Mouse (Mus musculus): ENCODE measurements at regions not wholly inside any gene's neighbourhood (a gene's known extent, or its start where the extent isn't known, plus 50 kb on each side); places are given as distances from the start of the nearest gene placed in this dataset.

GRCm38 (mm10) chr17:79781733-79782663, 67.1 kb upstream of the Cyp1b1 start:
- Histone ChIP-seq H3K27ac (replicated peaks; ENCODE audit: insufficient read depth, low read depth, low read length) (no peak overlapping the region), H3K27me3 (ENCODE audit: control insufficient read depth, insufficient read depth, low read length) (no peaks in the 10 kb centered on the region), H3K36me3 (ENCODE audit: control insufficient read depth, insufficient read depth, low read length) (no peaks in the 10 kb centered on the region), H3K79me2 (ENCODE audit: control insufficient read depth, insufficient read depth, low read length) (no peaks in the 10 kb centered on the region), H3K4me3 (ENCODE audit: insufficient read depth, low read depth, low read length) (no peak overlapping the region), H3K9ac (ENCODE audit: low read depth, low read length) (no peak overlapping the region), H3K4me1 (ENCODE audit: control insufficient read depth, insufficient read depth, low read length) (no peaks in the 10 kb centered on the region)
- TF ChIP-seq CTCF (IDR thresholded peaks at IDR 0.05; ENCODE audit: low read depth, low read length) (no peak), POLR2A (IDR thresholded peaks at IDR 0.05; ENCODE audit: extremely low read depth, insufficient read depth, low read length) (no peak)
- peak; percentile 4 for DNase-seq (ENCODE audit: extremely low read depth, low read depth, low spot score)
- 86% methylated on average over 13 of the region's 13 CpGs for WGBS

GRCm38 (mm10) chr17:79781262-79781661, 66.4 kb upstream of the Cyp1b1 start:
- Histone ChIP-seq H3K4me3 (ENCODE audit: insufficient read depth, low read depth, low read length) (no peak overlapping the region), H3K79me2 (ENCODE audit: control insufficient read depth, insufficient read depth, low read length) (no peaks in the 10 kb centered on the region), H3K9ac (ENCODE audit: low read depth, low read length) (no peak overlapping the region), H3K4me1 (ENCODE audit: control insufficient read depth, insufficient read depth, low read length) (no peaks in the 10 kb centered on the region), H3K27ac (replicated peaks; ENCODE audit: insufficient read depth, low read depth, low read length) (no peak overlapping the region), H3K27me3 (ENCODE audit: control insufficient read depth, insufficient read depth, low read length) (no peaks in the 10 kb centered on the region), H3K36me3 (ENCODE audit: control insufficient read depth, insufficient read depth, low read length) (no peaks in the 10 kb centered on the region)
- WGBS: 83% methylated on average over 2 of the region's 2 CpGs
- TF ChIP-seq CTCF (IDR thresholded peaks at IDR 0.05; ENCODE audit: low read depth, low read length): no peak
- no peak for TF ChIP-seq POLR2A (IDR thresholded peaks at IDR 0.05; ENCODE audit: extremely low read depth, insufficient read depth, low read length)
- DNase-seq (ENCODE audit: extremely low read depth, low read depth, low spot score): no peak

- no peak overlapping the region for H3K27ac ChIP-seq (replicated peaks; ENCODE audit: insufficient read depth, low read depth, low read length)
- WGBS: 83% methylated on average over 8 of the region's 8 CpGs
- H3K9ac ChIP-seq (ENCODE audit: low read depth, low read length): no peak overlapping the region
- TF ChIP-seq CTCF (IDR thresholded peaks at IDR 0.05; ENCODE audit: low read depth, low read length) (no peak), POLR2A (IDR thresholded peaks at IDR 0.05; ENCODE audit: extremely low read depth, insufficient read depth, low read length) (no peak)
- no peaks in the 10 kb centered on the region for H3K27me3 ChIP-seq (ENCODE audit: control insufficient read depth, insufficient read depth, low read length)
- H3K36me3 ChIP-seq (ENCODE audit: control insufficient read depth, insufficient read depth, low read length): no peaks in the 10 kb centered on the region
- no peak overlapping the region for H3K4me3 ChIP-seq (ENCODE audit: insufficient read depth, low read depth, low read length)
- no peaks in the 10 kb centered on the region for H3K79me2 ChIP-seq (ENCODE audit: control insufficient read depth, insufficient read depth, low read length)
- H3K4me1 ChIP-seq (ENCODE audit: control insufficient read depth, insufficient read depth, low read length): no peaks in the 10 kb centered on the region
- DNase-seq (ENCODE audit: extremely low read depth, low read depth, low spot score): no peak
Measured at GRCm38 (mm10) chr17:79777874-79778395, 63.1 kb upstream of the Cyp1b1 start.

- DNase-seq (ENCODE audit: extremely low read depth, low read depth, low spot score): no peak
- Histone ChIP-seq H3K4me3 (ENCODE audit: insufficient read depth, low read depth, low read length) (no peak overlapping the region), H3K4me1 (ENCODE audit: control insufficient read depth, insufficient read depth, low read length) (no peaks in the 10 kb centered on the region), H3K79me2 (ENCODE audit: control insufficient read depth, insufficient read depth, low read length) (no peaks in the 10 kb centered on the region), H3K9ac (ENCODE audit: low read depth, low read length) (no peak overlapping the region), H3K27me3 (ENCODE audit: control insufficient read depth, insufficient read depth, low read length) (no peaks in the 10 kb centered on the region), H3K27ac (replicated peaks; ENCODE audit: insufficient read depth, low read depth, low read length) (no peak overlapping the region), H3K36me3 (ENCODE audit: control insufficient read depth, insufficient read depth, low read length) (no peaks in the 10 kb centered on the region)
- TF ChIP-seq POLR2A (IDR thresholded peaks at IDR 0.05; ENCODE audit: extremely low read depth, insufficient read depth, low read length) (no peak), CTCF (IDR thresholded peaks at IDR 0.05; ENCODE audit: low read depth, low read length) (no peak)
- 71% methylated on average over 4 of the region's 4 CpGs for WGBS
Measured at GRCm38 (mm10) chr17:79776177-79776576, 61.3 kb upstream of the Cyp1b1 start.

GRCm38 (mm10) chr17:79775216-79775615, 60.4 kb upstream of the Cyp1b1 start:
- Histone ChIP-seq H3K27me3 (ENCODE audit: control insufficient read depth, insufficient read depth, low read length) (no peaks in the 10 kb centered on the region), H3K4me1 (ENCODE audit: control insufficient read depth, insufficient read depth, low read length) (no peaks in the 10 kb centered on the region)
- 57% methylated on average over 6 of the region's 6 CpGs for WGBS

GRCm38 (mm10) chr17:79774291-79774690, 59.4 kb upstream of the Cyp1b1 start:
- no peak overlapping the region for H3K4me3 ChIP-seq (ENCODE audit: insufficient read depth, low read depth, low read length)
- H3K27ac ChIP-seq (replicated peaks; ENCODE audit: insufficient read depth, low read depth, low read length): no peak overlapping the region
- no peaks in the 10 kb centered on the region for H3K79me2 ChIP-seq (ENCODE audit: control insufficient read depth, insufficient read depth, low read length)
- WGBS: 70% methylated on average over 1 of the region's 1 CpGs
- no peaks in the 10 kb centered on the region for H3K27me3 ChIP-seq (ENCODE audit: control insufficient read depth, insufficient read depth, low read length)
- H3K36me3 ChIP-seq (ENCODE audit: control insufficient read depth, insufficient read depth, low read length): no peaks in the 10 kb centered on the region
- no peaks in the 10 kb centered on the region for H3K4me1 ChIP-seq (ENCODE audit: control insufficient read depth, insufficient read depth, low read length)
- TF ChIP-seq POLR2A (IDR thresholded peaks at IDR 0.05; ENCODE audit: extremely low read depth, insufficient read depth, low read length) (no peak), CTCF (IDR thresholded peaks at IDR 0.05; ENCODE audit: low read depth, low read length) (no peak)
- no peak for DNase-seq (ENCODE audit: extremely low read depth, low read depth, low spot score)
- H3K9ac ChIP-seq (ENCODE audit: low read depth, low read length): no peak overlapping the region

More at GRCm38 (mm10) chr17:79775216-79775615, 60.4 kb upstream of the Cyp1b1 start:
- Histone ChIP-seq H3K9ac (ENCODE audit: low read depth, low read length) (no peak overlapping the region), H3K79me2 (ENCODE audit: control insufficient read depth, insufficient read depth, low read length) (no peaks in the 10 kb centered on the region), H3K4me3 (ENCODE audit: insufficient read depth, low read depth, low read length) (no peak overlapping the region), H3K36me3 (ENCODE audit: control insufficient read depth, insufficient read depth, low read length) (no peaks in the 10 kb centered on the region), H3K27ac (replicated peaks; ENCODE audit: insufficient read depth, low read depth, low read length) (no peak overlapping the region)
- TF ChIP-seq POLR2A (IDR thresholded peaks at IDR 0.05; ENCODE audit: extremely low read depth, insufficient read depth, low read length) (no peak), CTCF (IDR thresholded peaks at IDR 0.05; ENCODE audit: low read depth, low read length) (no peak)
- DNase-seq (ENCODE audit: extremely low read depth, low read depth, low spot score): no peak
